Mouse (Mus musculus): ENCODE measurements around the gene Spdye4a. TPM values are rescaled to one million over a fixed set of nuclear protein-coding genes. Genes with fewer than 3 reads are reported as not detected.

Spdye4a gene
- polyA plus RNA-seq, 1 experiment from 2014 or later: not detected

DNA sequence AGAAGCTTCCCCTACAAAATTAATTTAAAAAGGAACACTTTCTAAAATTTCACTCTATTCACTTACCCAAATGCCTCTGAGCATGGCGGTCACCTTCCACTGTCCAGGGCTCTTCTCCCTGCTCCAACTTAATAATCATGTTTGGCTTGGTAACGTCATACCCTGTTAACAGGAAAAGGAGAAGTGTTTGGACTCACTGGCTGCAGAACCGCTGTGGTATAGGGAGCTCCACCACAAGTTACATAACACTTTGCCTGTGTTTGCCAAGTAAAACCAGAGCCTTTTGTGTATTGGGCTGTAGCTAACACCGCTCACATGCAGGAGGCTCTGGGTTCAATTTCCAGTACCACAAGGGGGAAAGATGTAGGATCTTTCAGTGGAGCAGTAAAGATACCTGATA, 50.7 kb downstream of the Spdye4a start:
- ATAC-seq (ENCODE audit: borderline replicate concordance, extremely low read depth, low FRiP score, low TSS enrichment): no peak
- WGBS: 91% methylated on average over 4 of the region's 4 CpGs

More for the DNA sequence above, 50.7 kb downstream of the Spdye4a start:
- Histone ChIP-seq H3K4me1 (peaks cover 13% of the 10 kb centered on the region), H3K4me2 (no peak overlapping the region), H3K27ac (no peak overlapping the region), H3K4me3 (no peak overlapping the region), H3K9ac (no peak overlapping the region), H3K36me3 (peaks cover 75% of the 10 kb centered on the region), H3K27me3 (no peaks in the 10 kb centered on the region), H3K9me3 (no peaks in the 10 kb centered on the region; the same call in 1 of the 2 replicates)

Other genes starting within 250 kb of the Spdye4a start
- gene Rnf216, start 113.9 kb downstream of the Spdye4a start, polyA plus RNA-seq (2015; fragmentation: Nextera tagmentation; extraction: Ambion mirVana): 33.5 and 37.6 TPM in 2 replicates
- gene Olfr718-ps1, start 79.3 kb downstream of the Spdye4a start, polyA plus RNA-seq (2015; fragmentation: Nextera tagmentation; extraction: Ambion mirVana): not detected in 2 replicates
- gene Rbak, start 46.1 kb downstream of the Spdye4a start, polyA plus RNA-seq (2015; fragmentation: Nextera tagmentation; extraction: Ambion mirVana): 11.8 and 12.2 TPM in 2 replicates
- not detected in 2 replicates for gene Spdye4b, start 45.9 kb downstream of the Spdye4a start, polyA plus RNA-seq (2015; fragmentation: Nextera tagmentation; extraction: Ambion mirVana)
- 13.6 and 15.0 TPM in 2 replicates for gene Zfp12, start 8.3 kb upstream of the Spdye4a start, polyA plus RNA-seq (2015; fragmentation: Nextera tagmentation; extraction: Ambion mirVana)
- 2.8 and 3.1 TPM in 2 replicates for gene Zfp316, start 43.1 kb upstream of the Spdye4a start, polyA plus RNA-seq (2015; fragmentation: Nextera tagmentation; extraction: Ambion mirVana)
- gene Zfp853, start 66.7 kb upstream of the Spdye4a start, polyA plus RNA-seq (2015; fragmentation: Nextera tagmentation; extraction: Ambion mirVana): not detected in 2 replicates
- 38.4 and 40.5 TPM in 2 replicates for gene E130309D02Rik, start 88.5 kb upstream of the Spdye4a start, polyA plus RNA-seq (2015; fragmentation: Nextera tagmentation; extraction: Ambion mirVana)
- gene Zdhhc4, start 102.4 kb upstream of the Spdye4a start, polyA plus RNA-seq (2015; fragmentation: Nextera tagmentation; extraction: Ambion mirVana): 71.9 and 73.0 TPM in 2 replicates
- 0.04 and 0.07 TPM in 2 replicates for gene Grid2ip, start 130.4 kb upstream of the Spdye4a start, polyA plus RNA-seq (2015; fragmentation: Nextera tagmentation; extraction: Ambion mirVana)
- gene Kdelr2, start 176.9 kb upstream of the Spdye4a start, polyA plus RNA-seq (2015; fragmentation: Nextera tagmentation; extraction: Ambion mirVana): 329 and 337 TPM in 2 replicates
- 7.9 and 8.1 TPM in 2 replicates for gene Daglb, start 237.7 kb upstream of the Spdye4a start, polyA plus RNA-seq (2015; fragmentation: Nextera tagmentation; extraction: Ambion mirVana)

All from lung, embryonic 15.5 days (tissue).